Mouse (Mus musculus) kidney, adult 11 months (tissue): ENCODE measurements around the gene Wdr38.

Source experiments
- DNase-seq: peaks from one replicate; pipeline ENCODE4 v3.0.0; 2022

Wdr38 gene

DNA sequence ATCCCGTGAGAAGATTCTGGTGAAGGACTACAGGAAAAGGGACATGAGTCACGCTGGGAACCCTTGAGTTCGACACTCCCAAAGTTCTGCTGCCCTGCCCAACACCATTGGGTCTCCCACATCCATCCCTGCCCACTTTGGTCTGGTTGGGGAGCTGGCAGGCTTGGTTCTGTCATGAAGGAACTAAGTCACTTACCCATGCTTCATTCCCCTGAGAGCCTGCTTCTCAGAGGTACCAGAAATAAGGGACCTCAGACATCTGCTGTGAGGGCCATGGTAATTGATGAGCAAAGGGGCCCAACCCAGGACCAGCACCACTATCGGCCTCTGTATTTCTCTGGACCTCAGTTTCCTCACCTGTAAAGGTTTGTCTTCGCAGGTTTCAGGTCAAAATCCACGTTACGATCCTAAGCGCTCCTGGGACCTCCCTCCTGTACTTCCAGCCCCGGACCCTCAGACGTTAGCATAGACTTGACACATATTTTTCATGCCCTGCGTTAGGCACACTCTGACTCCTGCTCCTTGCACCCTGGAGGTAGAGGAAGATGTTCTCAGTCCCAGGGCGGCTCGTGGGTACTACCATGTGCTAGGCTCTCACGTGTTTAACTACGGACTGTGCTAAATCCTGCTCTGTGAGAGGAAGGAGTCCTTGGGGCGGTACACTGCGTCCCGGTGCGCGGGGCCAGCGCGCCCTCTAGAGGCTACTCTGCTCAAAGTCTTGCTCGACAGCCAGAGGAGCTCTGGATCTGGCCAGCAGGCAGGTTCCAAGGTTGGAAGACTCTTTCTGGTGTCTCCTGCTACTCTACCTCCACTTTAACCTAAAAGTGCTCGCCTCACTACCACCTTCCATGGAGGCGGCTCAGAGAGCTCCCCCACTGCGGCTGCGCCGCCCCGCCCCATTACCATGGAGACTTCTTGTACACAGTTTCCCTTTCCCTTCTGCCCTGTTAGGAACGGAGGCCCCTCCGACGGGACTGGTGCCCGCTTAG, at the start of gene Wdr38:
Gene Wdr38 (plus strand): TSS at position 91 of the 989 bp plus-strand sequence.
- peak; percentile 91 for DNase-seq

DNA sequence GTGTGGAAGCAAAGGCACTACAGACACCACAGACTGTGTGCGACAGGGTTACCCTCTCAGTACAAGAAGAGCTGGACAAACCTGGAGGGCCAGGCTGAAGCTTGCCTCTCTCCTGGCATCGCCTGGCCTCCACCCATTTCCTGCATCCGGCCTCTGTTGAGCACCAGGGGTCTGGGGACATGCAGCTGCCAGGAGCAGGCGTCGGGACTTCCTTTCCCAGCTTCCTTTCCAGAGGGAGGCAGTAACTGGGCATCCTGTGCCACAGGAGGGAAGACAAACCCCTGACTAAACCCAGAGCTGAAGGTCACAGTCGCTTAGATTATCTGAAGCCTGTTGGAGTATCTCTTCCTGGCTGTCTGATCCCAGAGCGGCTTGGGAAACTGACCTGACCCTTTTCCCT, 49.7 kb upstream of the Wdr38 start:
- DNase-seq: peak; percentile 25

- peak; percentile 76 for DNase-seq
These were observed 47.0 kb upstream of the Wdr38 start for GRCm38 (mm10) chr2:38950281-38950719.

GRCm38 (mm10) chr2:38953152-38953883, 44.0 kb upstream of the Wdr38 start:
- peak; percentile 26 for DNase-seq

- DNase-seq: no peak
These were observed 41.2 kb upstream of the Wdr38 start for GRCm38 (mm10) chr2:38956062-38956461.

GRCm38 (mm10) chr2:38957671-38958223, 39.5 kb upstream of the Wdr38 start:
- DNase-seq: no peak

DNA sequence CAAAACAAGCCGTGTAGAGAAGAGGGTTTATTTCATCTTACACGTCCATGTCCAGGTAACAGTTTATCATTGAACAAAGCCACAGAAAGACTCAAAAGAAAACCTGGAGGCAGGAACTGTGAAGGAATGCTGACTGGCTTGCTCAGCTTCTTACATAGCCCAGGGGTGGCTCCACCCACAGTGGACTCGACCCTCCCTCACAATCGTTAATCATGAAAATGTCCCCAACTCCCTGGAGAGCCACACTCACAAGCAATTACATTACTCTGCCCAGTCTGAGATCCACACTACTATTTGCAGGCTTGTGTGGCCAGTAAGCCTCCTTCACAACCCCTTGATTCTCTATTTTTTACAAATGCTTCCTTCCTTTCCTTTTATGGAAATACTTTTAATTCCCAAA, 33.1 kb upstream of the Wdr38 start:
- no peak for DNase-seq

- DNase-seq: no peak
These were observed 27.6 kb upstream of the Wdr38 start for GRCm38 (mm10) chr2:38969650-38970049.

GRCm38 (mm10) chr2:38970057-38970456, 27.2 kb upstream of the Wdr38 start:
- no peak for DNase-seq

- no peak for DNase-seq
These were observed 24.1 kb upstream of the Wdr38 start for GRCm38 (mm10) chr2:38973223-38973622.

GRCm38 (mm10) chr2:38973701-38974100, 23.6 kb upstream of the Wdr38 start:
- DNase-seq: no peak

DNA sequence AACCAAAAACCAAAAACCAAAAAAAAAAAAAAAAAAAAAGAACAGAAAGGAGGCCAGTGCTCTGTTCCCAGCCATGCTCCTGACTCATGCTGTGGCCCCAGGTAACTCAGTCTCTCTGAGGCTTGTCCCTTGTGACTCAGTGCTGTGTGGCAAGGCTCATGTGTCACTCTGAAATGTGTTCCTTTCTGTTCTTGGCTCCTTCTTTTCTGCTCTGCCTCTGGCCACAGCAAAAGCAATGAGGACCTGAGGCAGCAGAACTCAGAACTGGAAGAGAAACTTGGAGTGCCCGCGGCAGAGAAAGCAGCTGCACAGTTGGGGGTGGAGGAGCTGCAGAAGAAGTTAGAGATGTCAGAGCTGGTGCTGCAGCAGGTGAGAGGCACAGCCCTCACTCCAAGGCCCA, 23.1 kb upstream of the Wdr38 start:
- no peak for DNase-seq

- DNase-seq: no peak
These were observed 22.1 kb upstream of the Wdr38 start for GRCm38 (mm10) chr2:38975181-38975580.

GRCm38 (mm10) chr2:38975941-38976805, 21.1 kb upstream of the Wdr38 start:
- no peak for DNase-seq

DNA sequence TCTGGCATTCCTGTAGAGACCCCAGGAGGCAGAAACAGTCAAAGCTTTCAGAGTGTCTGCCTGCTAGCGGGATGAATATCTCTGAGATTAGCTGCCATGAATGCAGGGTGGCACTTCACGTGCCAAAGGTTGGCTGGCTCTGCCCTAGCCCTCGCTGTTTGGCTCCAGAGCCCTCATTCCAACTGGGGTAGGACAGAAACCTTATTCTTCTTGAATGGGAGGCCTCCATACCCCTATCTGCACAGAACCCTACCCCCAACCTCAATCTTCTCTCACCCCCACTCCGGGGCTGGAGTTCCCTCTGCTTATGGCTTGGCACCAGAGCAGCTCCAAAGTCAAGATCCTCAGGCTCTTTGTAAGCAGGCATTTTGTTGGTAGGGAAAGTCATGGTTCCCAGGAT, 19.4 kb upstream of the Wdr38 start:
- no peak for DNase-seq

DNA sequence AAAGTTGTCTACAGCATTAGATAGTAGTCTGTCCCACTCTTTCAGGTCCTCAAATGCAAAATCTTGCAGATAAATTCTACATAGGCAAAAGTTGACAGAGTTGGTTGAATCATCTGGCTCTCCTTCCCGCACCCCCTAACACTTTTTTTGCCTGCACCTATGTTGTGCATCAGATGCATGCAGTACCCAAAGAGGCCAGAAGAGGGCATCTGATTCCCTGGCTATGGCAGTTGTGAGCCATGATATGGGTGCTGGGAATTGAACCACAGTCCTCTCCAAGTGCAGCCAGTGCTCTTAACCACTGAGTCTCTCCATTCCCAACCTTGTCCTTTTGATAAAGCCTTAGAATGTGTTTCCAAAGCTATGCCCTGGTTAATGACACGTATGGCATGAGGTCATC, 13.8 kb upstream of the Wdr38 start:
- DNase-seq: no peak

DNA sequence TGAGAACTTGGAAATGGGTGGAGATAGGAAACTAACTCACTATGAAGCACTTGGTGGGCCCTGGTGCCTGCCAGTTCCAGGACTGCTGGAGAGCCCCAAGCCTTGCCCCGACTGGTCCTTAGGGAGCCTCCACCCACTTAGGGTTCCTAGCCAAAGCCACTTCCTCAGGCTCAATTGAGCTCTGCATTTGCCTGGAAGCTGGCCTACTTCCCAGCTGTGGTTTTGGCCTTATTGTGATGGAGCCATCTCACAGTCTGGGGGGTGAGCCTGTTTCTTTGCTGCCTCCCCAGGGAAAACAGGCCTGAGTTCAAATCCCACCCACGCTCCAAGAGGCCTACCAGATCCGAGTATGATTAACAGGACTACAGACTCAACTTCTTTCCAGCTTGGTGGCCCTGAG, 10.7 kb upstream of the Wdr38 start:
- DNase-seq: no peak

DNA sequence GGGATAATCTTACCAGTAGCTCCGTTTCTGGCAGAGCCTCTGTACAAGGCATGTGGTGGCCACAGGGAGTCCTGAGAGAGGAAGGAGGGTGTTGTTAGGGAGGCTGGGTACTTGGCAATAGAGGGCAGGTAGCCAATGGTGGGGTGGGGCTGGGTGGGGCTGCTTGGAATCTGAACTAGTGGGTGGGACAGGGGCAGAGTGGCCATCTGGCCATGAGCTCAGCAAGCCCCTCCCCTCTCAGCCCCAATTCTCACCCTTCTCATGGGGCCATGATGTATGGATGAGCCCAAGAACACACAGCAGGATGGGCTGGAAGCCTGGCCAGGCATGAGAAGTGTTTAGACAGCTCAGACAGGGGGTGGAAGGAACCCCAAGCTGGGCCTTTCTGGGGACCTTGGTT, 9.9 kb upstream of the Wdr38 start:
- DNase-seq: no peak

DNA sequence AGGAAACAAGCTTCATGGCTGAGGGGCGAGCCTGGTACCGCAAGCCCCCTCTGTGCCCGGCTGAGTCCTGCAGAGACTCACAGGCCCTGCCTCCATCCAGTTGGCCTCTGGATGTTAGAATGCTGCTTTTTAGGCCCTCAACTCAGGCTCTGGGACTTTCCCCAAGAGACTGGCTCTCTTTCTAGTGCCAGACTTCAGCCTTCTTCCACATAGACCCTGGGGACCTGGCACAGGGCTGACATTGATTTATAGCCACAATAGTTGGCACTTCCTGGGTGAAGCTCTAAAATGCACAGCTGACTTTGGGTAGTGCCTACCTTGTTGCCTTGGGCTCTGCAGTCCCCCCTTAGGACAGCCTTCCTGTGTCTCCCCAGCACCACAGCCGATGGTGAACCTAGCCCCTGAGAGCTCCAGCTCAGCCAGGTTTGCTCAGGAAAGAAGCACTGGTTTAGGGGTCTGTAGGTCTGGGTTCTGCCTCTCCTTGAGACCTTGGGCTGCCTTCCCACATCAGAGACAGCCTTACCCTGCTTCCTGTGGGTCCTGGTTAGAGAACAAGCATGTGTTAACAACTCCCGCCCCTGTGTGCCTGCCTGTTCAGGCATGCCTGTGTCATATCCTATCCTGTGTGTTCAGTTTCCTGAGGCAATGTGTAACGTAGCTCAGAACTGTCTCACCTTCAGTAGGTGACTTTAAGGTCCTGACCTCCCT, 9.3 kb upstream of the Wdr38 start:
- no peak for DNase-seq

DNA sequence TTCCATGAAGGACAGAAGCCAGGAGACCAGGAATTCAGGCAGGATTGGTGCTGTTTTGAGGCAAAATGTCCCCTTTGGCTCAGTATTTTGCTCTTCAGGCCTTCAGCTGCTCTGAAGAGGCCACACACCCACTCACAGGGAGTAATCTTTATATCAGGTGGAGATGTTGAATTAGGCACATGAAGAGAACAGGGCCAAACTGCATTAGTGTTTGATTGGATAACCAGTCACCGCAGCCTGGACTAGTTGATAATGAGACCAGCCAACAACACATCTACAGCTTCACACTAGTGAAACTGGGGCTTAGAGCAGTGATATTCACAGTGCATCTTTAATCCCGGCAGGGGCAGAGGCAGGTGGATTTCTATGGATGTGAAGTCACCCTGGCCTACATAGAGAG, 8.3 kb upstream of the Wdr38 start:
- DNase-seq: no peak

DNA sequence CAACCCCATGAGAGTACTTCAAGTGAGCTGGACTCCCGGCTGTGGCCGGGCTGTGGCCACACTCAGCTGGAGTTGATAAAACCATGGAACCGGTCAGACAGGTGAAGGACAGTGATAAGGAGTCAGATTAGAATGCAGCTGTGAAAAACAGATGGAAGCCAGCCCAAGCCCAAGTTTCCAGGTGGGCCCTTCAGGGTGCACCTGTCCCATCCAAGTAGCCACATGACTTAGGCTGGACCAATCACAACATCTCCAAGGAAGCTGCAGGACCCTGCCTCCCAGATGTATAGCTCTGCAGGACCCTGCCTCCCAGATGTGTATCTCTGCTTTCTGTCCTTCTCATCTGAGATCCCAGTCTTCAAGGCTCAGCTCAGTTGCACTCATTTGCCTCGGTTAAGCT, 5.3 kb upstream of the Wdr38 start:
- DNase-seq: no peak

- no peak for DNase-seq
These were observed 4.8 kb upstream of the Wdr38 start for GRCm38 (mm10) chr2:38992452-38992851.
